Mouse (Mus musculus) intestine, embryonic 15.5 days (tissue): ENCODE data around the gene Pkp1. TPM values are rescaled to one million over a fixed set of nuclear protein-coding genes. Genes with fewer than 3 reads are reported as not detected.

ENCODE experiments used
- ATAC-seq: fragments of 200-750 bp; cut with Nextera tagmentation; 2 replicates; pipeline ENCODE4 v1.8.0; 2017; ENCODE audit warnings: moderate TSS enrichment, moderate library complexity
- H3K27ac ChIP-seq: fragments of 300-500 bp; sonication (generic); 2 replicates; pipeline ENCODE4 v1.5.1; 2015; ENCODE audit warnings: mild to moderate bottlenecking, inconsistent platforms
- H3K27me3 ChIP-seq: fragments of 300-500 bp; sonication (generic); replicated peaks from 2 replicates; pipeline ENCODE4 v1.6.1; 2015; ENCODE audit warnings: inconsistent platforms
- H3K36me3 ChIP-seq: fragments of 300-500 bp; sonication (generic); 2 replicates; pipeline ENCODE4 v1.6.1; 2015; ENCODE audit warnings: inconsistent platforms
- H3K4me1 ChIP-seq: fragments of 300-500 bp; sonication (generic); replicated peaks from 2 replicates; pipeline ENCODE4 v1.6.1; 2015; ENCODE audit warnings: inconsistent platforms
- H3K4me2 ChIP-seq: fragments of 300-500 bp; sonication (generic); replicated peaks from 2 replicates; pipeline ENCODE4 v1.6.1; 2015; ENCODE audit warnings: mild to moderate bottlenecking, inconsistent platforms
- H3K4me3 ChIP-seq: fragments of 300-500 bp; sonication (generic); replicated peaks from 2 replicates; pipeline ENCODE4 v1.5.1; 2015; ENCODE audit warnings: inconsistent platforms
- H3K9ac ChIP-seq: fragments of 300-500 bp; sonication (generic); 2 replicates; pipeline ENCODE4 v1.6.1; 2015; ENCODE audit warnings: inconsistent platforms
- H3K9me3 ChIP-seq: fragments of 300-500 bp; sonication (generic); 2 replicates; pipeline ENCODE4 v1.6.1; 2016; ENCODE audit warnings: inconsistent platforms
- WGBS: fragments of 180-500 bp; shearing (Covaris S2); methylation state at CpG from one replicate; pipeline ENCODE4 v1.1.7; 2015; 5-methylcytosine and 5-hydroxymethylcytosine counted together
- polyA plus RNA-seq: library from polyadenylated mRNA; unstranded; fragments of >200 nt; fragmentation: Nextera tagmentation; extraction: Ambion mirVana; gene quantifications from 2 replicates; pipeline ENCODE4 v1.2.1, GENCODE M21; 2015

Pkp1 gene
- polyA plus RNA-seq, 1 experiment from 2014 or later, result 0.08 TPM

DNA sequence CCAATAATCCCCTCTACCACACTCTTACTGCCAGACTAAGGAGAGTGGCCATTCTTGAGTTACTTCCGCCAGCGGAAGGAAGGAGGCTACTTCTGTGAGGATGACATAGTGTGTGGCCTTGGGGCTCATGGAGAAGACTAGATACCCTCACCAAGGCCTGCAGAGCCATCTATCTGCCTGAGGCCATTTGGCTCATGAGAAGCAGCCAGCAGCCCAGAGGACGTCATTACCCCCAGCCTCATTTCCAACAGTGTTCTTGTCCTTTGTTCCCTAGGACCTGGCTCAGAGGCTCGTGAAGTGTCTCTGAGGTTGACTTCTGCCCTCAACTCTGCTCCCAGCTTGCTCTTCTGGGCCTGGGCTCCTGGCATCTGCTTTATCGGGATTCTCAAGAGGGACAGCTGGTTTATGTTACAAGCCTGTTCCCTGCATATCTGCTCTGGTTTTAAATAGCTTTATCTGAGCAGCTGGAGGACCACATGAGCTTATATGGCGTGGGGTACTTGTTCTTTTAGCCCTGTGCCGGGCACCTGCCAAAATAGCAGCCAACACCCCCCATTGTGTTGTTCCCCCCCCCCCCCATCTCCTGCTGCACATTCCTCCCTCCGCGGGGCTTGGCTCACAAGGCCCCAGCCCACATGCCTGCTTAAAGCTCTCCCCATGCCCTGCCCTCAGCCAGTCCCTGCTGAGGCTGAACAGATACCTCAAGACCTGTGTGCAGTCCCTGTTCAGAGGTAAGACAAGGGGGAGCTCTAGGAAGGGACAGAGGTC, 83.1 kb downstream of the Pkp1 start, which contains the start of gene Tnnt2:
Tnnt2 (plus strand) TSS at position 639 of the 768 bp plus-strand sequence.
- no peaks in the 10 kb centered on the region for H3K27me3 ChIP-seq
- H3K36me3 ChIP-seq, result no peaks in the 10 kb centered on the region
- peak; percentile 35; the same call in 1 of the 2 replicates for ATAC-seq
- peaks cover 16% of the 10 kb centered on the region; the same call in 1 of the 2 replicates for H3K4me1 ChIP-seq
- no peak within 1 kb of the TSS for H3K9ac ChIP-seq
- H3K9me3 ChIP-seq, result no peaks in the 10 kb centered on the region
- 24% methylated on average over 9 of the region's 9 CpGs for WGBS
- peak within 1 kb of the TSS; percentile 14; the same call in 1 of the 2 replicates for H3K27ac ChIP-seq
- H3K4me3 ChIP-seq, result no peak within 1 kb of the TSS
- H3K4me2 ChIP-seq, result no peak within 1 kb of the TSS

DNA sequence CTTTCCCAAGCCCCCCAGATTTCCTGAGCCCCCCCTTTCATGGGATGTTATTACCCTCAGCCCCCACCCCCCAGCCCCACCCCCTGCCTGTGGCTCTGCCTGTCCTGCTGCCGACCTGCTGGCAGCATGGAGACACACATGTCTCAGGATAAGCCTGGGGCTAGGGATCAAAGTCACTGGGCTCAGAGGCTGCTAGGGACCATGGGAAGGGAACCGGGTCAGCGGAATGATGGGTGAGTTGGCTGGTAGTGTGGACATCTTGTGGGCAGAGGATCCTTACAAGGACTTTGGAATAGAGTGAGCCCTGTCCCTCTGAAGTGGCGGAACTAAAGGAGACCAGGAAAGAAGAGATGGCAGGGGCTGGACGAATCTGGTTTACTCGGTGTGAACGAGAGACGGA, 84.0 kb downstream of the Pkp1 start:
- H3K27me3 ChIP-seq, result no peaks in the 10 kb centered on the region
- H3K9me3 ChIP-seq, result no peaks in the 10 kb centered on the region
- peaks cover 16% of the 10 kb centered on the region; the same call in 1 of the 2 replicates for H3K4me1 ChIP-seq
- no peak overlapping the region for H3K27ac ChIP-seq
- H3K9ac ChIP-seq, result no peak overlapping the region
- H3K4me3 ChIP-seq, result no peak overlapping the region
- no peaks in the 10 kb centered on the region for H3K36me3 ChIP-seq
- H3K4me2 ChIP-seq, result no peak overlapping the region
- WGBS, result 80% methylated on average over 8 of the region's 8 CpGs
- ATAC-seq, result no peak

DNA sequence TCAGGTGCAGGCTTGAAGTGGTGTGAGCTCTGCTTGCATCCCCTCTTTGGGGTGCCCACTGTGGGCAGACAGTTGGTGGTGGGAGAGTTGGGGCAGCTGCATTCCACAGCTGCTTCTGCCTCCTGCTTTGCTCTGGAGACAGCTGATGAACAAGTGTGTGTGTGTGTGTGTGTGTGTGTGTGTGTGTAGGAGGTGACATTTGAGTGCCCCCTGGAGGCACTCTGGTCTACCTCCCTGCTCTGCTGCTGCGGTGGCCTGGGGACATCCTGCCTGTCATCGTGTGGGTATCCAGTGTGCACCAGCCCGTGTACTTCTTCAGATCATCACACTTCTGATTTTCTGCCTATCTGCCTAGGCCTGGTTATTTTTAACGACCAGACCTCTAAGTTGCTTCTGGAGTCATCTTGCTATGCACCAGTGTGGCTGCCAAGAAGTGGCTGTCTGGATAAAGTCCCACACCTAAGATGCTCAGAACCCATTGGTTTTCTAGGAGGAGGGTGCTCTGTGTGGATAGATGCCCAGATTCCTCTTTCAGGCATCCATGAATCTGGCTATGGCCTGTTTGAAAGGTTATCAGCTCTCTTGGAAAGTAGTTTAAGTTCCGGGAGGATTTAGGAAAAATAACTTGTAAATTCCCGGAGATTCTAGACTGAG, 84.7 kb downstream of the Pkp1 start:
- Histone ChIP-seq H3K27ac (0 out of 2 replicates have a peak overlapping the region, but pooled peaks have one; percentile 6), H3K9ac (no peak overlapping the region), H3K27me3 (no peaks in the 10 kb centered on the region), H3K36me3 (peaks cover 6% of the 10 kb centered on the region; the same call in 1 of the 2 replicates), H3K4me3 (no peak overlapping the region), H3K9me3 (no peaks in the 10 kb centered on the region), H3K4me1 (peaks cover 16% of the 10 kb centered on the region; the same call in 1 of the 2 replicates), H3K4me2 (no peak overlapping the region)
- no peak for ATAC-seq
- 57% methylated on average over 6 of the region's 6 CpGs for WGBS

DNA sequence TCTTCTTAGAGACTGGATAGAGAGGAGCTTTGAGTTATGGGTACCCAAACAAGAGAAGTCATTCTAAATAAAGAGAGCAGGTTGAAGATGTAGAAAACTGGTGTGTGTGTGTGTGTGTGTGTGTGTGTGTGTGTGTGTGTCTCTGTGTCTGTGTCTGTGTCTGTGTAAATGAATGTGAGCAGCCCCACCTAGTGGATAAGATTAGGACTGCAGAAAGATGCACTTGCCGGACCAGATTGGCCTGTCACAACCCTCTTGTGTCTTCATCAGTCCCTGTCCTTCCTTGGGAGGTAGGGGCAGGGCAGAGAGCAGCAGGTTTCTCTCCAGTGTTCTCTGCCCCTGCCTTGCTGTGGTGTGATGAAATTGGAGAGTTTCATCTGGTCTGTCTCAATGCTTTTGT, 90.1 kb downstream of the Pkp1 start:
- Histone ChIP-seq H3K9me3 (no peaks in the 10 kb centered on the region), H3K27ac (no peak overlapping the region), H3K27me3 (no peaks in the 10 kb centered on the region), H3K4me3 (no peak overlapping the region), H3K4me2 (no peak overlapping the region), H3K9ac (no peak overlapping the region), H3K36me3 (peaks cover 9% of the 10 kb centered on the region; the same call in 1 of the 2 replicates), H3K4me1 (peaks cover 2% of the 10 kb centered on the region; the same call in 1 of the 2 replicates)
- peak; percentile 19; the same call in 1 of the 2 replicates for ATAC-seq
- WGBS, result 20% methylated on average over 1 of the region's 1 CpGs

DNA sequence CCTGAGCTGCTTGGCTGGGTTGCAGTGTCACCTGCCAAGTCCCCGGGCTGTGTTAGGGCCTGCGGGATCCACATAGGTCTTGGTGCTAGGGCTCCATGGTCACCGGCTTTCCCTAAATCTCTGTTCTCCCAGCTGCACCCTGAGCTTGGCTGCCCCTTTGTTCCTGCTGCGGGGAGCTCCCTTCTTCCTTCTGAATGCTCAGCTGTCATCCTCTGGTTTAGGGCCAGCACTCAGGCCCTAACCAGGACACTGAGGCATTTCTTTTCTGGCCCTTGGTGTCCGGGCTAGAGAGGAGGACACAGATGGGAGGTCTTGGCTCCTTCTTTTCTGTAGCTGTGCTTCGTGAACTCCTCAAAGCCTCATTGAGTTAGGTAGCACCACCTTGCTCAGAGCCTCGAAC, 97.2 kb downstream of the Pkp1 start:
- Histone ChIP-seq H3K9ac (peak overlapping the region; percentile 50), H3K27me3 (peaks cover 9% of the 10 kb centered on the region), H3K9me3 (no peaks in the 10 kb centered on the region), H3K4me1 (peaks cover 10% of the 10 kb centered on the region), H3K27ac (peak overlapping the region; percentile 94), H3K36me3 (no peaks in the 10 kb centered on the region), H3K4me3 (peak overlapping the region; percentile 44), H3K4me2 (peak overlapping the region; percentile 89)
- ATAC-seq, result no peak
- WGBS, result 57% methylated on average over 7 of the region's 7 CpGs

Other genes with a start within 250 kb of the Pkp1 start
- 203 and 215 TPM in 2 replicates for gene Csrp1, start 199.1 kb downstream of the Pkp1 start, polyA plus RNA-seq
- 44.5 and 44.6 TPM in 2 replicates for gene Phlda3, start 153.1 kb downstream of the Pkp1 start, polyA plus RNA-seq
- gene Tnni1, start 139.8 kb downstream of the Pkp1 start, polyA plus RNA-seq, result 5.4 and 8.3 TPM in 2 replicates
- gene Lad1, start 100.6 kb downstream of the Pkp1 start, polyA plus RNA-seq, result 179 and 196 TPM in 2 replicates
- 16.4 and 17.4 TPM in 2 replicates for gene Tnnt2, start 82.9 kb downstream of the Pkp1 start, polyA plus RNA-seq
- gene Igfn1, start 87.1 kb upstream of the Pkp1 start, polyA plus RNA-seq, result 0.06 TPM in 1 of 2 replicates, not detected in the other
- gene Tmem9, start 88.9 kb upstream of the Pkp1 start, polyA plus RNA-seq, result 142 and 148 TPM in 2 replicates
- gene Ascl5, start 131.6 kb upstream of the Pkp1 start, polyA plus RNA-seq, result not detected in 2 replicates
- gene Cacna1s, start 133.5 kb upstream of the Pkp1 start, polyA plus RNA-seq, result 0.15 TPM in 1 of 2 replicates, not detected in the other
- gene Kif21b, start 212.2 kb upstream of the Pkp1 start, polyA plus RNA-seq, result 4.1 and 5.9 TPM in 2 replicates